8 mouse cellular contexts compared by ENCODE assay signal in the genomic region with DNA sequence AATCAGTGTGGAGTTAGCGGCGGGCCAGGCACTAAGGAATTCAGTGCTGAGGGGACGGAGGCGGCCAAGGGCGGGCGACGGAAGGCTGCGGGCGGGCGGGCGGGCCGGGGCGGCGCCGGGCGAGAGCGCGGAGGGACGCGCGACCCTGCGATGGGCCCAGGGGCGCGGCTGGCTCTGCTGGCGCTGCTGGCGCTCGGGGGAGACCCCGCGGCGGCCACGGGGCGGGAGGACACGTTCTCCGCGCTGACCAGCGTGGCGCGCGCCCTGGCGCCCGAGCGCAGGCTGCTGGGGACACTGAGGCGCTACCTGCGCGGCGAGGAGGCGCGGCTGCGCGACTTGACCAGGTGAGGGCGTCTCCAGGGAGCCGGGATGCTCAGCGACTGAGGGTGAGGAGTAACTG. TPM values are rescaled to one million over a fixed set of nuclear protein-coding genes. Genes with fewer than 3 reads are reported as not detected.
DNase-seq lines count a peak whose midpoint lies in the region; ATAC-seq and TF ChIP-seq lines count a peak whose summit lies in the region.

TSS of gene P4ha3 (plus strand) at position 138 of the 400 bp plus-strand sequence.

- peak within 1 kb of the TSS; percentile 62 for H3K9ac ChIP-seq in heart, postnatal 0 days (replicated peaks; ENCODE audit: low read depth, low read length)
- no peak within 1 kb of the TSS for H3K9ac ChIP-seq in liver, embryonic 14.5 days (replicated peaks)

- H3K4me2 ChIP-seq in heart, postnatal 0 days (ENCODE audit: low read depth, low read length) = peak within 1 kb of the TSS; percentile 93
- H3K4me2 ChIP-seq in liver, embryonic 14.5 days (ENCODE audit: low read depth) = peak within 1 kb of the TSS; percentile 41

- no peak for TF ChIP-seq CTCF in cortical plate, adult 2 months (IDR thresholded peaks at IDR 0.05; ENCODE audit: extremely low read depth, insufficient read depth, low read length)
- TF ChIP-seq CTCF in heart, postnatal 0 days (IDR thresholded peaks at IDR 0.05; ENCODE audit: low read depth) = 0 out of 2 replicates have a peak, but pooled peaks have one; percentile 19
- peak; percentile 19; the same call in 1 of the 2 replicates for TF ChIP-seq CTCF in liver, embryonic 14.5 days (IDR thresholded peaks at IDR 0.05; ENCODE audit: low read depth)

- H3K27me3 ChIP-seq in heart, postnatal 0 days (ENCODE audit: control insufficient read depth, insufficient read depth, low read length) = 0 out of 2 replicates have a peak, but pooled peaks cover 6% of the 10 kb centered on the region
- peaks cover 41% of the 10 kb centered on the region for H3K27me3 ChIP-seq in liver, embryonic 14.5 days (ENCODE audit: control insufficient read depth, insufficient read depth, low read length)

- peaks cover 7% of the 10 kb centered on the region; the same call in 1 of the 2 replicates for H3K4me1 ChIP-seq in cortical plate, adult 2 months (ENCODE audit: control insufficient read depth, insufficient read depth, low read length)
- 0 out of 2 replicates have a peak, but pooled peaks cover 8% of the 10 kb centered on the region for H3K4me1 ChIP-seq in heart, postnatal 0 days (ENCODE audit: control insufficient read depth, insufficient read depth)
- H3K4me1 ChIP-seq in liver, embryonic 14.5 days (replicated peaks; ENCODE audit: control insufficient read depth in 2 of 2, insufficient read depth in 2 of 2, low read length in 1 of 2) = peaks cover 0 to 4% of the 10 kb centered on the region in 2 experiments; a peak in 1 of 4 replicates

- no peak for TF ChIP-seq EP300 in heart, postnatal 0 days (IDR thresholded peaks at IDR 0.05; ENCODE audit: low read depth)
- TF ChIP-seq EP300 in liver, embryonic 14.5 days (IDR thresholded peaks at IDR 0.05; ENCODE audit: low read depth) = no peak

- ATAC-seq in heart, postnatal 0 days (ENCODE audit: insufficient read depth, low read depth) = peak; percentile 43
- no peak for ATAC-seq in liver, embryonic 14.5 days (ENCODE audit: insufficient read depth)

- H3K9me3 ChIP-seq in heart, postnatal 0 days (replicated peaks; ENCODE audit: control insufficient read depth, low read length) = no peaks in the 10 kb centered on the region
- no peaks in the 10 kb centered on the region for H3K9me3 ChIP-seq in liver, embryonic 14.5 days (ENCODE audit: control insufficient read depth, low read length)

- no peaks in the 10 kb centered on the region for H3K36me3 ChIP-seq in heart, postnatal 0 days (replicated peaks; ENCODE audit: control insufficient read depth, insufficient read depth, low read length)
- H3K36me3 ChIP-seq in liver, embryonic 14.5 days (replicated peaks; ENCODE audit: control insufficient read depth, insufficient read depth, low read depth) = no peaks in the 10 kb centered on the region

- WGBS in heart, postnatal 0 days = under 1% methylated on average over 48 of the region's 53 CpGs
- WGBS in liver, embryonic 14.5 days (ENCODE audit: insufficient replicate concordance) = under 1% methylated on average over 48 of the region's 53 CpGs

- no peak for TF ChIP-seq POLR2A in cortical plate, adult 2 months (IDR thresholded peaks at IDR 0.05; ENCODE audit: extremely low read depth, insufficient read depth, low read length)

- no peak within 1 kb of the TSS for H3K27ac ChIP-seq in cortical plate, adult 2 months (ENCODE audit: insufficient read depth, low read length)
- peak within 1 kb of the TSS; percentile 39 for H3K27ac ChIP-seq in heart, postnatal 0 days (ENCODE audit: low read depth)
- H3K27ac ChIP-seq in liver, embryonic 14.5 days = no peak within 1 kb of the TSS

- DNase-seq in left cerebral cortex, adult 18-20 months (ENCODE audit: low spot score in 2 of 2) = peak; percentile 44 to 48
- no peak for DNase-seq in left cerebral cortex, adult 11 months (ENCODE audit: low spot score)
- DNase-seq in heart, postnatal 0 days (ENCODE audit: low spot score) = no peak
- no peak for DNase-seq in liver, embryonic 14.5 days (ENCODE audit: low read depth in 3 of 3, low spot score in 3 of 3)
- DNase-seq in retina, embryonic 14.5 days (ENCODE audit: low spot score) = peak; percentile 47
- no peak for DNase-seq in adrenal gland, postnatal 36 days
- no peak for DNase-seq in yolk sac, embryonic 10.5 days (ENCODE audit: low spot score)

- H3K4me3 ChIP-seq in cortical plate, adult 2 months (ENCODE audit: insufficient read depth, low read length) = peak within 1 kb of the TSS; percentile 18
- peak within 1 kb of the TSS; percentile 66 for H3K4me3 ChIP-seq in heart, postnatal 0 days (ENCODE audit: low read depth, low read length)
- peak within 1 kb of the TSS; percentile 11 to 21 for H3K4me3 ChIP-seq in liver, embryonic 14.5 days (ENCODE audit: insufficient read depth in 1 of 2, low read depth in 2 of 2, low read length in 2 of 2)

RNA-seq across cellular contexts. Expression of gene P4ha3, which starts in this region (rescaled TPM):
- total RNA-seq in left cerebral cortex, adult 18-20 months (2021) = 1 to 10 TPM; 5.0 to 6.4 TPM
- 3.1 and 3.7 TPM in 2 replicates for polyA plus RNA-seq in cortical plate, adult 2 months (2012; rRNA removed)
- total RNA-seq in heart, postnatal 0 days (2014; rRNA removed; ENCODE audit: low replicate concordance) = 5.5 and 10.4 TPM in 2 replicates
- 1.8 and 2.4 TPM in 2 replicates for polyA plus RNA-seq in heart, postnatal 0 days (2015; fragmentation: Nextera tagmentation; extraction: Ambion mirVana)
- polyA plus RNA-seq in liver, embryonic 14.5 days (2012; rRNA removed) = 1.5 and 1.9 TPM in 2 replicates
- polyA plus RNA-seq in liver, embryonic 14.5 days (2014; fragmentation: Nextera tagmentation; extraction: Ambion mirVana) = 0.83 and 0.99 TPM in 2 replicates
- total RNA-seq in adrenal gland, postnatal 36 days (2021) = 1 to 10 TPM; 1.2 to 1.4 TPM

Comparison
In these comparisons a context has a peak if more than half of its experiments do, and no peak if none do; other contexts are left out.
1. DNase-seq: peak in left cerebral cortex, adult 18-20 months (2 of 2) and retina, embryonic 14.5 days (single experiment); none in left cerebral cortex, adult 11 months (single experiment), heart, postnatal 0 days (single experiment), liver, embryonic 14.5 days (0 of 3), adrenal gland, postnatal 36 days (0 of 2) and yolk sac, embryonic 10.5 days (single experiment).
2. H3K4me3 ChIP-seq: peak in every context shown above with its lines; median percentile 66 in heart, postnatal 0 days; 18 in cortical plate, adult 2 months; 16 in liver, embryonic 14.5 days.